Mouse (Mus musculus): ENCODE results near the gene Slc25a33. TPM values are rescaled to one million over a fixed set of nuclear protein-coding genes. Genes with fewer than 3 reads are reported as not detected.
"Not testable (repeated sequence)": the region's sequence is repeated elsewhere in the genome, so short reads cannot be mapped to it uniquely, and the experiment has no call there.

The Slc25a33 gene
- polyA plus RNA-seq, 1 experiment from 2014 or later, result 8.4 TPM

GRCm38 (mm10) chr4:149815586-149815985, 41.5 kb upstream of the Slc25a33 start:
- WGBS, result 90% methylated on average over 14 of the region's 14 CpGs
- H3K4me3 ChIP-seq (ENCODE audit: low read depth, low read length), result no peak overlapping the region
- no peak for TF ChIP-seq CTCF (IDR thresholded peaks at IDR 0.05; ENCODE audit: low read depth)
- no peaks in the 10 kb centered on the region for H3K36me3 ChIP-seq (ENCODE audit: control insufficient read depth, insufficient read depth)
- H3K4me2 ChIP-seq (replicated peaks; ENCODE audit: low read depth), result no peak overlapping the region
- no peaks in the 10 kb centered on the region for H3K27me3 ChIP-seq (replicated peaks; ENCODE audit: control insufficient read depth, insufficient read depth, low read length)
- H3K9ac ChIP-seq (ENCODE audit: low read depth, low read length), result no peak overlapping the region
- ATAC-seq, result no peak
- H3K9me3 ChIP-seq (ENCODE audit: control insufficient read depth), result no peaks in the 10 kb centered on the region
- H3K27ac ChIP-seq (ENCODE audit: low read depth, low read length), result no peak overlapping the region
- H3K4me1 ChIP-seq (replicated peaks; ENCODE audit: control insufficient read depth, insufficient read depth, low read length), result no peaks in the 10 kb centered on the region

GRCm38 (mm10) chr4:149813409-149814184, 39.5 kb upstream of the Slc25a33 start:
- peak; percentile 33; the same call in 1 of the 2 replicates for ATAC-seq
- Histone ChIP-seq H3K36me3 (ENCODE audit: control insufficient read depth, insufficient read depth) (no peaks in the 10 kb centered on the region), H3K9me3 (ENCODE audit: control insufficient read depth) (no peaks in the 10 kb centered on the region), H3K4me1 (replicated peaks; ENCODE audit: control insufficient read depth, insufficient read depth, low read length) (no peaks in the 10 kb centered on the region), H3K4me2 (replicated peaks; ENCODE audit: low read depth) (no peak overlapping the region), H3K9ac (ENCODE audit: low read depth, low read length) (no peak overlapping the region), H3K27me3 (replicated peaks; ENCODE audit: control insufficient read depth, insufficient read depth, low read length) (no peaks in the 10 kb centered on the region), H3K27ac (ENCODE audit: low read depth, low read length) (no peak overlapping the region), H3K4me3 (ENCODE audit: low read depth, low read length) (no peak overlapping the region)
- 50% methylated on average over 14 of the region's 14 CpGs for WGBS
- TF ChIP-seq CTCF (IDR thresholded peaks at IDR 0.05; ENCODE audit: low read depth), result no peak

GRCm38 (mm10) chr4:149810372-149810771, 36.3 kb upstream of the Slc25a33 start:
- H3K4me1 ChIP-seq (replicated peaks; ENCODE audit: control insufficient read depth, insufficient read depth, low read length); H3K9me3 ChIP-seq (ENCODE audit: control insufficient read depth); H3K4me3 ChIP-seq (ENCODE audit: low read depth, low read length); H3K27ac ChIP-seq (ENCODE audit: low read depth, low read length); H3K27me3 ChIP-seq (replicated peaks; ENCODE audit: control insufficient read depth, insufficient read depth, low read length); H3K9ac ChIP-seq (ENCODE audit: low read depth, low read length); H3K4me2 ChIP-seq (replicated peaks; ENCODE audit: low read depth); H3K36me3 ChIP-seq (ENCODE audit: control insufficient read depth, insufficient read depth); ATAC-seq: not testable (repeated sequence)

- WGBS, result 43% methylated on average over 11 of the region's 11 CpGs
Measured at GRCm38 (mm10) chr4:149808584-149809227, 34.6 kb upstream of the Slc25a33 start.

GRCm38 (mm10) chr4:149808060-149808567, 34.0 kb upstream of the Slc25a33 start:
- no peak for TF ChIP-seq CTCF (IDR thresholded peaks at IDR 0.05; ENCODE audit: low read depth)
- no peaks in the 10 kb centered on the region for H3K9me3 ChIP-seq (ENCODE audit: control insufficient read depth)
- 59% methylated on average over 14 of the region's 14 CpGs for WGBS
- H3K27ac ChIP-seq (ENCODE audit: low read depth, low read length), result no peak overlapping the region
- H3K4me2 ChIP-seq (replicated peaks; ENCODE audit: low read depth), result no peak overlapping the region
- no peaks in the 10 kb centered on the region for H3K27me3 ChIP-seq (replicated peaks; ENCODE audit: control insufficient read depth, insufficient read depth, low read length)
- no peak for ATAC-seq
- no peaks in the 10 kb centered on the region for H3K4me1 ChIP-seq (replicated peaks; ENCODE audit: control insufficient read depth, insufficient read depth, low read length)
- H3K36me3 ChIP-seq (ENCODE audit: control insufficient read depth, insufficient read depth), result no peaks in the 10 kb centered on the region
- no peak overlapping the region for H3K4me3 ChIP-seq (ENCODE audit: low read depth, low read length)
- no peak overlapping the region for H3K9ac ChIP-seq (ENCODE audit: low read depth, low read length)

More at GRCm38 (mm10) chr4:149808584-149809227, 34.6 kb upstream of the Slc25a33 start:
- Histone ChIP-seq H3K36me3 (ENCODE audit: control insufficient read depth, insufficient read depth) (no peaks in the 10 kb centered on the region), H3K27ac (ENCODE audit: low read depth, low read length) (no peak overlapping the region), H3K9me3 (ENCODE audit: control insufficient read depth) (no peaks in the 10 kb centered on the region), H3K4me1 (replicated peaks; ENCODE audit: control insufficient read depth, insufficient read depth, low read length) (no peaks in the 10 kb centered on the region), H3K4me3 (ENCODE audit: low read depth, low read length) (no peak overlapping the region), H3K4me2 (replicated peaks; ENCODE audit: low read depth) (no peak overlapping the region), H3K9ac (ENCODE audit: low read depth, low read length) (no peak overlapping the region), H3K27me3 (replicated peaks; ENCODE audit: control insufficient read depth, insufficient read depth, low read length) (no peaks in the 10 kb centered on the region)
- no peak for TF ChIP-seq CTCF (IDR thresholded peaks at IDR 0.05; ENCODE audit: low read depth)
- ATAC-seq, result no peak

- no peaks in the 10 kb centered on the region for H3K4me1 ChIP-seq (replicated peaks; ENCODE audit: control insufficient read depth, insufficient read depth, low read length)
- no peaks in the 10 kb centered on the region for H3K9me3 ChIP-seq (ENCODE audit: control insufficient read depth)
- TF ChIP-seq CTCF (IDR thresholded peaks at IDR 0.05; ENCODE audit: low read depth), result peak; percentile 96
- H3K9ac ChIP-seq (ENCODE audit: low read depth, low read length), result no peak overlapping the region
- no peak overlapping the region for H3K4me2 ChIP-seq (replicated peaks; ENCODE audit: low read depth)
- WGBS, result 48% methylated on average over 19 of the region's 19 CpGs
- H3K27ac ChIP-seq (ENCODE audit: low read depth, low read length), result no peak overlapping the region
- H3K4me3 ChIP-seq (ENCODE audit: low read depth, low read length), result no peak overlapping the region
- H3K27me3 ChIP-seq (replicated peaks; ENCODE audit: control insufficient read depth, insufficient read depth, low read length), result no peaks in the 10 kb centered on the region
- ATAC-seq, result peak; percentile 71
- no peaks in the 10 kb centered on the region for H3K36me3 ChIP-seq (ENCODE audit: control insufficient read depth, insufficient read depth)
Measured at GRCm38 (mm10) chr4:149806699-149807381, 32.8 kb upstream of the Slc25a33 start.
